Mouse (Mus musculus): ENCODE measurements around the gene Bik. TPM values are rescaled to one million over a fixed set of nuclear protein-coding genes. Genes with fewer than 3 reads are reported as not detected.

The Bik gene
- polyA plus RNA-seq, 1 experiment: not detected

DNA sequence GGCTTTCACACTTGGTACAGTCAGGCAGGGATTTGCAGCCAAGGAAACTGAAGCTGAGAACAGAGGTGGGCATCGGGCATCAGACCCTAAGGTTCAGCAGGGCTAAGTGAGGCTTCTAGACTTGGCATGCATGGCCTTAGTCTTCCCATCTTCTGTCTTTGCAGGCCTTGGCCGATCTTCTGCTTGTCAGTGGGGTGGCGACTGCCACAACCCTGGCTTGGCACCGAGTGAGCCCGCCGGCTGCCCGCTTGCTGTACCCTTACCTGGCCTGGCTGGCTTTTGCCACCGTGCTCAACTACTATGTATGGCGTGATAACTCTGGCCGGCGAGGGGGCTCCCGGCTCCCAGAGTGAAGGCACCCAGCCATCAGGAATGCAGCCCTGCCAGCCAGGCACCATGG lies 46.9 kb downstream of the Bik start:
- H3K27ac ChIP-seq (ENCODE audit: insufficient read depth, low read length): no peak overlapping the region
- H3K4me3 ChIP-seq (ENCODE audit: insufficient read depth, low read length): no peak overlapping the region
- TF ChIP-seq POLR2A (IDR thresholded peaks at IDR 0.05; ENCODE audit: low read depth, low read length) (no peak), CTCF (IDR thresholded peaks at IDR 0.05; ENCODE audit: borderline replicate concordance, insufficient read depth, low read length) (no peak)
- peaks cover 10% of the 10 kb centered on the region for H3K4me1 ChIP-seq (ENCODE audit: control insufficient read depth, insufficient read depth, low read length)

DNA sequence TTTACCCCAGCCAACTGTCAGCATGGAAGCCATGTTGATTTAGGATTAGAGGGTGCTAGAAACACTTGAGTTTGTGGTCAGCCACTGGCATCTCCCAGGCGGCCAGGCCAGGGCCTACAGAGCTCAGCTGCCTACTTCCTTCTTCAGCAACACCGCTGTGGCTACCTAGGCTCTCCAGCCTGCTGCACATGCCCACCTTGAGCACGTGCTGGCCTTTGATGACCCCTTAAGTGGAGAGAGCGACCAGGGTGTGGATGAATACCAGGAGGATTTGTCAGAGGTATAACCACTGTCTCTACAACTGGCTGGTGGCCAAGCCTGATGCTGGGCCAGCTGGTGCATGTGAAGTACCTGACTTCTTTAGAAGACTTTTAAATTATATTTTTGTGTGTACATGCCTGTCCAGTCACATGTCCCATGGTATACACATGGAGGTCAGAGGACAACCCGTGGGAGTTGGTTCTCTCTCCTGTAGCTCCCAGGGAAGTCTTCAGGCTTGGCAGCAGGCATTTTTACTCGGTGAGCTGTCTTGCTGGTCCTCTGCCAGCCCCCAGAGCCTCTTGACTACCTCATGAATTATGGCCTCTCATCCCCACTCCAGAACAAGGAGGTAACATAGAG lies 48.2 kb downstream of the Bik start:
- Histone ChIP-seq H3K27ac (ENCODE audit: insufficient read depth, low read length) (peak overlapping the region; percentile 41), H3K4me1 (ENCODE audit: control insufficient read depth, insufficient read depth, low read length) (peaks cover 10% of the 10 kb centered on the region), H3K4me3 (ENCODE audit: insufficient read depth, low read length) (no peak overlapping the region)
- TF ChIP-seq CTCF (IDR thresholded peaks at IDR 0.05; ENCODE audit: borderline replicate concordance, insufficient read depth, low read length): no peak
- no peak for TF ChIP-seq POLR2A (IDR thresholded peaks at IDR 0.05; ENCODE audit: low read depth, low read length)

DNA sequence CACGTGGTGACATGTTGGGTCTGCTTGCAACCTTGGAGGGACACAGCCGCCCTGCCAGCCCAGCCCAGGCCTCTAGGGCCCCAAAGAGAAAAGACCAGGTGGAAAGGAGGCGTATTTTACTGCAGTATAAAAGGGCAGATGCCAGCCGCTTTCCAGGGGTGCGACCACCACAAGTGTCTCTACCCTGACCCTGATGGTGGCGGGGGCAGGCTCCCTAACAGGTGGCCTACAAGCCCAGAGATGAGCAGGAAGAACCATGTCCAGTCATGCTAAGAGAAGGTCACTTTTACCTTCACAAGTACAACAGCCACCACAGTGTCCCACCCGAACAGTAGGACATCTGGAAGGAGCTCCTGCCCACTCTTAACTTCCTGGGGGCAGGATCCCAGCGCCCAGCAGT lies 48.9 kb downstream of the Bik start:
- Histone ChIP-seq H3K27ac (ENCODE audit: insufficient read depth, low read length) (peak overlapping the region; percentile 41), H3K4me3 (ENCODE audit: insufficient read depth, low read length) (no peak overlapping the region), H3K4me1 (ENCODE audit: control insufficient read depth, insufficient read depth, low read length) (peaks cover 10% of the 10 kb centered on the region)
- TF ChIP-seq POLR2A (IDR thresholded peaks at IDR 0.05; ENCODE audit: low read depth, low read length) (no peak), CTCF (IDR thresholded peaks at IDR 0.05; ENCODE audit: borderline replicate concordance, insufficient read depth, low read length) (no peak)

DNA sequence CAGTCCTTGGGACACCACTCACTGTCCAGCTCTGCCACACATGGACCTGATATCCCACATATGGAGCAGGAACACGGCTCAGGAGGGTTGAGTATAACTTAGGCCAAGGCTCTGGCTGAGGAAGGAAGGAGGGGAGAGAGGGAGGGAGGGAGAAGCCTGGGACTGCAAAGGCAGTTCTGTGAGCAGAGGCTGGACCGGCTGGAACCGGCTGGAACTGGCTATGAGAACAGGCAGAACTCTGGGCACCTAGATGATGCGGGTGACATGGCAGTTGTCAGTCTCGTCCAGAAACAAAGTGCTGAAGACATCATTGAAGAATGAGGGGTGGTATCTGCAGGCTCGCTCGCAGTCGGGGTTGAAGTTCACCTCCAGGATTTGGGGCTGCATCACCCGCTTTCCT lies 50.0 kb downstream of the Bik start:
- no peak overlapping the region for H3K27ac ChIP-seq (ENCODE audit: insufficient read depth, low read length)
- peaks cover 10% of the 10 kb centered on the region for H3K4me1 ChIP-seq (ENCODE audit: control insufficient read depth, insufficient read depth, low read length)
- no peak for TF ChIP-seq POLR2A (IDR thresholded peaks at IDR 0.05; ENCODE audit: low read depth, low read length)
- TF ChIP-seq CTCF (IDR thresholded peaks at IDR 0.05; ENCODE audit: borderline replicate concordance, insufficient read depth, low read length): no peak
- no peak overlapping the region for H3K4me3 ChIP-seq (ENCODE audit: insufficient read depth, low read length)

GRCm38 (mm10) chr15:83582931-83583330 lies 56.3 kb downstream of the Bik start:
- Histone ChIP-seq H3K4me1 (ENCODE audit: control insufficient read depth, insufficient read depth, low read length) (no peaks in the 10 kb centered on the region), H3K27ac (ENCODE audit: insufficient read depth, low read length) (no peak overlapping the region), H3K4me3 (ENCODE audit: insufficient read depth, low read length) (no peak overlapping the region)
- TF ChIP-seq POLR2A (IDR thresholded peaks at IDR 0.05; ENCODE audit: low read depth, low read length) (no peak), CTCF (IDR thresholded peaks at IDR 0.05; ENCODE audit: borderline replicate concordance, insufficient read depth, low read length) (no peak)

GRCm38 (mm10) chr15:83583419-83584156 lies 56.9 kb downstream of the Bik start:
- TF ChIP-seq CTCF (IDR thresholded peaks at IDR 0.05; ENCODE audit: borderline replicate concordance, insufficient read depth, low read length) (0 out of 2 replicates have a peak, but pooled peaks have one; percentile 28), POLR2A (IDR thresholded peaks at IDR 0.05; ENCODE audit: low read depth, low read length) (no peak)
- no peaks in the 10 kb centered on the region for H3K4me1 ChIP-seq (ENCODE audit: control insufficient read depth, insufficient read depth, low read length)
- no peak overlapping the region for H3K27ac ChIP-seq (ENCODE audit: insufficient read depth, low read length)
- H3K4me3 ChIP-seq (ENCODE audit: insufficient read depth, low read length): no peak overlapping the region

DNA sequence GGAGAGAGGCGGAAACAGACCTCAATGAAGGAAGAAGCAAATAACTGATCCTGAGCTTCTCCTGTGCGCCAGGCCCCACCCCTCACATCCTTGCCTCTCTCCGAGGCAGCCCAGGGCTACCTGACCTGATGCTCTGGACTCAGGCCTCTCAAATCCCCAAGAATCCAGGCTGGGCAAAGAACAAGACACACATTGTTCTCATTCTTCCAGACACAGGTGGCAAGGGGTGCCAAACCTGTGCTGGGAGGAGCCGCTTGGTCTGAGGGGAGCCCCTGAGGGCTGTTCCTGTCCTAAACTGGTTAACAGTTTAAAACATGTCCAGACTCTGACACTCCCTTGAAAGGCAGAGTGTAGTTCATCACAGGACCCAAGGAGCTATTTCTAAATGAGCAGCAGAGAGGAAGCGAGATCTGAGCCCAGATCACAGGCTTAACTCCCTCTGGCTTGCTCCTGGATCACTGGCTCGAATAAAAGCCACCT lies 58.1 kb downstream of the Bik start:
- TF ChIP-seq POLR2A (IDR thresholded peaks at IDR 0.05; ENCODE audit: low read depth, low read length) (no peak), CTCF (IDR thresholded peaks at IDR 0.05; ENCODE audit: borderline replicate concordance, insufficient read depth, low read length) (no peak)
- no peaks in the 10 kb centered on the region for H3K4me1 ChIP-seq (ENCODE audit: control insufficient read depth, insufficient read depth, low read length)
- H3K4me3 ChIP-seq (ENCODE audit: insufficient read depth, low read length): no peak overlapping the region
- no peak overlapping the region for H3K27ac ChIP-seq (ENCODE audit: insufficient read depth, low read length)

DNA sequence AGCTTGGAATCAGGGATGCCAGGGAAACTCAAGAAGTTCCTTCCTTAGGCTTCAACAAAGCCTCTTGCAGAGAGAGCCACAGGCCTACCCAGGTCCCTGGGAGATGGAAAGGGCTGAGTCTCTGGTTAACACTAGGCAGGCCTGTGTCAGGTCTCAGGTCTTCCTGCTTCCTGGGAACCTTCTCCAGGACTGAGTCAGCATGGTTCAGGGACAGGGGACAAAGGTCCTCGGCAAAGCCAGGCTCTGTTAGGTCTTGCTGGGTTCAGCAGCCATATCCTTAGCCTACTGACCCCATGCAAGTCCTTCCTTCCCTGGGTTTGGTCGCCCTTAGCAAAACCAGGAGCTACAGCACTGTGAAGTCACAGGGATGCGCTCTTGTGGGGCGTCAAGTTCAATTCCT lies 64.2 kb downstream of the Bik start:
- no peak overlapping the region for H3K27ac ChIP-seq (ENCODE audit: insufficient read depth, low read length)
- H3K4me1 ChIP-seq (ENCODE audit: control insufficient read depth, insufficient read depth, low read length): peaks cover 3% of the 10 kb centered on the region
- no peak for TF ChIP-seq CTCF (IDR thresholded peaks at IDR 0.05; ENCODE audit: borderline replicate concordance, insufficient read depth, low read length)
- no peak for TF ChIP-seq POLR2A (IDR thresholded peaks at IDR 0.05; ENCODE audit: low read depth, low read length)
- no peak overlapping the region for H3K4me3 ChIP-seq (ENCODE audit: insufficient read depth, low read length)

DNA sequence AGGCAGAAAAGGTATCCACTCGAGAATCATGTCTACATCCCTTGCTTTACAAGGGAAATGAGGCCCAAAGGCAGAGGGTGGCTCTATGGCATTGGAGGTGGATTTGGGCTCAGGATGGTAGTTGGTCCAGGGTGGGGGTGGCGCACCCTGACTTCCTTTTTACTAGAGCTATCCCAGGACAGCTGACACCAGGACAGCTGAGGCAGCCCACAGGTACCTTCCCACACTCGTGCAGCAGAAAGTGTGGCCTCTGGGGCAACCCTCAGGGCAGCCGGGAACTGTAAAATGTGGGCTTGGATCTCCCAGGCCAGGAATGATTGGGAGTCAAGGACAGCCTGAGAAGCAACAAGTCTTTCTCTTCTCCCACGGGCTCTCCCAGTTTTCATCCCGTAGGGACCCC lies 65.1 kb downstream of the Bik start:
- H3K4me3 ChIP-seq (ENCODE audit: insufficient read depth, low read length): no peak overlapping the region
- H3K4me1 ChIP-seq (ENCODE audit: control insufficient read depth, insufficient read depth, low read length): peaks cover 3% of the 10 kb centered on the region
- H3K27ac ChIP-seq (ENCODE audit: insufficient read depth, low read length): no peak overlapping the region
- TF ChIP-seq POLR2A (IDR thresholded peaks at IDR 0.05; ENCODE audit: low read depth, low read length): no peak
- TF ChIP-seq CTCF (IDR thresholded peaks at IDR 0.05; ENCODE audit: borderline replicate concordance, insufficient read depth, low read length): no peak

Data from embryonic fibroblast, embryonic 13.5 days (primary cell).